Mouse (Mus musculus): Measurements from ENCODE around the gene Slk.

Slk gene

DNA sequence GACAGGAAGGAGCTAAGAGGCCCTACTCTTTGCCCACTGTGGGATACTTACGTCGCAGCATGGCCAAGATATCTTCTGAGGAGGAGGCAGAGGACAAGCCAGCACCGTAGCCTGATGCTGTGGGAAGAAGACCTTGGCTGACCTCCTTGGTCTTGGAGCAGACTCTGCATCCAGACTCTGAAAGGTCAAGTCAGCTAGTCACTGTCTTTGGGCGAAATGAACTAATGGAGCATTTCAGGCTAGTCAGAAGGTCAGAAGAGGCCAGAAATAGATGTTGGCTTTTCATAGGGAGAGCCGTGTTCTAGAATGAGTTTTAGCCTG lies 71.6 kb downstream of the Slk start:
- no peak for DNase-seq (ENCODE audit: low read depth, low spot score)

DNA sequence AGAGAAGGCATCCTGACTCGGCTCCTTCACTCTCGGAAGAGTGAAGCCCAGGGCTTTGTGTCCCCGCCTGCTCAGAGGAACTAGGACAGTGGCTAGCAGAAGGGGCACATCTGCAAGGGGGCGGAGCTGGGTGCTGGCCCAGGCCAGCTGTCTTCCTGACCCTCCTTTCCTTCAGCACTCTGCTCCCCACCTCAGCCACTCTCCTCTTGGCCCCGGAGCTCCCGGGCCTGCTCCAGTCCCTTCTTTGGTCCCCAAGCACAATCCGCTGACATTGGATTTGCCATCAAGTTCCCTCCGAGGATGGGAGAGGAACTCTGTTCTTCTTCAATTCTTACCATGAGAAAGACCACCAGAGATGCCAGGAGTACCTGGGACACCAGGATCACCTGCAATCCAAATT lies 72.8 kb downstream of the Slk start:
- no peak for DNase-seq (ENCODE audit: low read depth, low spot score)

DNA sequence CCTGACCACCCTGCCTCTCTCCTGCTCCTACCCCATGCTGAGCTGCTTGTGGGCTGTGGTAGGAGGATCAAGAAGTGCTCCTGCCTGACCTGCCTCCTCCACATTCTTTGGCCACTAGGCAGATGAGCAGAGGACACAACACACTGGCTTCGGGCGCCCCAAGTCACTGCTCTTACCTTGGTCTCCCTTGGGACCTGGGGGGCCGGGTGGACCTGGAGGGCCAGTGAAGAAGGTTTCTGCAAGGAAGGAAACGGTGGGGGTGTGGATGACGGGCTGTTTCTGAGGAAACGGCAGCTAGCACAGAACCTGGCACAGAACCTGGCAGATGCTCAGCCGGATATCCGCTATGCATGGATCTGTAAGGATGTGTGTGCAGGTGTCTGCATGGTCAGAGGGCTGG lies 73.7 kb downstream of the Slk start:
- DNase-seq (ENCODE audit: low read depth, low spot score): no peak

DNA sequence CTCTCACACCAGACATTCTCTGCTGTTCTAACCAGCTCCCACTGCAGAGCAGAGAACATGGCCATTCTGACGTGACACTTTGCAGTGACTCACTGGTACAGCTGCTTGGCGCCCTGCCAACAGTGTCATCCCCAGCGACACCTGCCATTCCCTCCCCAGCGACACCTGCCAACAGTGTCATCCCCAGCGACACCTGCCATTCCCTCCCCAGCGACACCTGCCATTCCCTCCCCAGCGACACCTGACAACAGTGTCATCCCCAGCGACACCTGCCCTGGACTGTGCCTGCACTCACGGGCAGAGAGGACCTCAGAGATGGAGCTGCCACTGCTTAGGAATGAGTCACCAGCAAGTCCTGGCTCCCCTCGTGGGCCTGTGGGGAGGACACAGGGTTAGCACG lies 75.4 kb downstream of the Slk start:
- DNase-seq (ENCODE audit: low read depth, low spot score): no peak

DNA sequence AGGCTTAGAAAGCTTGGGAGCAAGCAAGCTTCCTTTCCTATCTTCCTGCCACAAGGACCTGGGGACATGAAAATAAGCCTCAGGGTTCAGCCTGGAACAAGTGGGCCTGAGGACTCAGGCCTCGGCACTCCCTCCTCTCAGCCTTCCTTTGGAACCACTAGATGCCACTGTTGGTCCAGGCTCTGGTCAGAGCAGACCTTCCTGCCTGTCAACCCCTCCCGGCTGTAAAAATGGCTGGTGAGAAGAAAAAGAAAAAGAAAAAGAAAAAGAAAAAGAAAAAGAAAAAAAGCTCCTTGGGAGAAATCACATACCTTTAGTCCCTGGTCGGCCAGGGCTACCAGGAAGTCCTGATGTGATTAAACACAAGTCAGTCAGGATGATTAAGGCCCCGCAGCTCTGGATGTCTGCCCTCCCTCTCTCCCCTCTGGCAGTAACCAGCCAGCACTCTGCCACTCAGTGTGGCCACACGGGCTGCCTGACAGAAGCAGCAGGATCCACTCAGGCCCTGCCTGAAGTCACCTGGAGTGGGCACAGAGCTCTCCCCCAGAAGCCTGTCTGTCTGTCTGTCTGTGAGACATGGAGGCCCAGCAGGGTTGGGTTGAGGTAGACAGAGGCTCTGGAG lies 79.5 kb downstream of the Slk start:
- peak; percentile 39 for DNase-seq (ENCODE audit: low read depth, low spot score)

DNA sequence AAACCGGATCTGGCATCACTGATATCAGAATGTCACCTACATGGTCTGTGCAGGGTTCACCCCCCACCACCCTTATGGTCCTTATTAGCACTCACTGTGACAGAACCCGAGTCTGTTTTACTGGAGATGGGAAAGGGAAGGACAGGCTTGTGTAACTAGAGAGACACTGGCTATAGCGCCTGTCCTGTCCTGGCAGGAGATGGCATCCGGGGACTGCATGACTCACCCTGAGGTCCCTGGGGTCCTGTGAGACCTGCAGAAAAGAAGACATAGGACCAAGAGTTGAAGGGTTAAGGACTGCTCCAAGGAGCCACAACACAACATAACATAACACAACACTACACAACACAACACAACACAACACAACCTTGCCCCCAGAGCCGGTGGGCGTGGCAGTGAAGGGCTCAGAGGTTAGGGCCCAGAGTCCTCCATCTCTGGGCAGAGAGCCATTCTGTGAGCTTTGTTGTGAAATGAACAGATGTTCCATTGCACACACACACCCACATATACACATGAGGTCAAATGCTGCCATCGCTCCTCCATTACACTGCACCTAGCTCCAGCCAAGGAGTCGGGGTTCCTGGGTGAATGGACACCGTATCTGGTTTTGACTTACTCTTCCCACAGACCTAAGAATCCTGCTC lies 80.4 kb downstream of the Slk start:
- DNase-seq (ENCODE audit: low read depth, low spot score): no peak

DNA sequence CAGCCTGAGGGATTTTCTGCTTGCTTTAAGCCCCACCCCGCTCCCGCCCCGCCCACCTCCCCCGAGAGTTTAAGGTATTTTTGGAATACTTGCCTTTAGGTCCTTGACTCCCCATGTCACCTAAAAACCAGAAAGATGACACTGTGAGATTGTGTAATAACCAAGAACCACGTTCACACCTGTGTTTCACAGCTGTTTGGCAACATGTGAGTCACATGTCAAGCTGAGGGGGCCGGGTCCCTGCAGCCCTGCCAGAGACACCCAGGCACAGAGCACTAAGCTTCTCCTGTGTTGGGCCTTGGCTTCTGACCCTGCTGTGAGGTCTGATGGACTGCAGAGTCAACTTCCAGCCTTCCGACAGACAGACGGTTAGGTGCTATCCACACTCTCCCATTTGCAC lies 88.1 kb downstream of the Slk start:
- DNase-seq (ENCODE audit: low read depth, low spot score): no peak

DNA sequence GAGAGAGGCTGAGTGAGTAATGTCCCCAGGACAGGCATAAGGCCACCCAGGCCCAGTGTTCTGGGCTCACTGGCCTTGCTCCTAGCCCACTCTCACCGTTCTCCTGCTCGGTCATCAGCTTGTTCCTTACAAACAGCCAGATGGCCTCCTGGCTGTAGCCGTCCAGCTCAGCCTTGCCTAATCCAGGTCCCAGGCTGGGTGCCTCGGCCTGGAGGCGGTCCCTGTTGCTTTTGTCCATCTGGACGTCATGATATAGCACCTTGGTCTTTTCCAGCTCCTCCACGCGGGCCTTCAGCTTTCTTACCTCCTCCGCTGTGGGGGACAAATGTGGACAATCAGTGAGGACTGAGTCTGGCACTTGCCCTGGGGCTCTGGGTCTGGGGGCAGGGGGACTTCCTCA lies 88.9 kb downstream of the Slk start:
- DNase-seq (ENCODE audit: low read depth, low spot score): no peak

DNA sequence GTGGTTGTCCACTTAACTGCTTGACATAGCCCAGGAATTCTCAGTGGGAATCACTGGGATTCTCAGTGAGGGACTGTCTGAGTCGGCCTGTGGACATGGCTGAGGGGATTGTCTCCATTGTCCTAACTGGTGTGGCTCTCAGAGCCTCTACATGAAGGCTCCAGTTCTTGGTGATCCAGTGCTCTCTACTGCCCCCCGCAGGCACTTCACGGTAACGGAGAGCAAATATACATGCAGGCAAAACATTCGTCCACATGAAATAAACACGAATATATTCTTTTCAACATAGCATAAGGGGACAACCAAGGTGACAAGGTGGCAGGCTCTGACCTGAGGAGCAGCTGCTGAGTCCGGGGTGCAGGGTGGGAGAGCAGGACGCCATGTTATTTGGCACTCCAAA lies 94.9 kb downstream of the Slk start:
- DNase-seq (ENCODE audit: low read depth, low spot score): peak; percentile 11

DNA sequence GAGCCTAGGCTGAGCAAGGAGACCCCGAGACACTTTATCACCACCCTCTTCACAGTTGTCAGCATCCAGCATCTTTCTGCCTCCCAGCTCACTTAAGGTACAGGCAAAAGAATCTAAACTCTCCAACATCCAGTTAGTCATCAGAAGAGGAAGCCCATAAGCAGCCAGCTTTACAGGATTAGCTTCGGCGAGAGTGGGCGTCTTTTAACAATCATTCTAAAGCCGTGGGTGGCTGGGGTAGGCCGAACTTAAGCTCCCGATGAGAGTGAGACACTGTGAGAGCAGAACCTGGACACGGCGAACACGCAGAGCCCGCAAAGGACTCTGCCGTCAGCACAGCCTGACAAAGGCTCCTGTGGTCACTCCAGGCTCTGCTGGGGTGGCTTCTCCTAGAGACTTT lies 99.2 kb downstream of the Slk start:
- DNase-seq (ENCODE audit: low read depth, low spot score): no peak

DNA sequence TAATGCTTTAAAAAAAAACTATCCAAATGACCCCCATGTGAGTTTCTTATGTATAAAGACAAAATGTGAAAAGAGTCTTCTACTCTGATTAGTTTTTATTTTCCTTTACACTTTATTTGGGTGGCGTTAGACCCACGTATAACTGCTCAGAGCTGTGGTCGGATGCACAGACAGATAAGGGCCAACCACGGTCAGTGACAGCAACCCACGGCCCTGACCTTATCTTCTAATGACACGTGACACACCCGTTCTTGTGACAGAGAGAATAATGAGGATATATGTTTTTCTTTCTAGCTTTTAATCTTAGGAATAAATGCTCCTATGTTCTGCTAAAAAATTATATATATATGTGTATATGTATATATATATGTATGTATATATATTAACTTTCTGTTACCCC lies 110.1 kb downstream of the Slk start:
- DNase-seq (ENCODE audit: low read depth, low spot score): no peak

DNA sequence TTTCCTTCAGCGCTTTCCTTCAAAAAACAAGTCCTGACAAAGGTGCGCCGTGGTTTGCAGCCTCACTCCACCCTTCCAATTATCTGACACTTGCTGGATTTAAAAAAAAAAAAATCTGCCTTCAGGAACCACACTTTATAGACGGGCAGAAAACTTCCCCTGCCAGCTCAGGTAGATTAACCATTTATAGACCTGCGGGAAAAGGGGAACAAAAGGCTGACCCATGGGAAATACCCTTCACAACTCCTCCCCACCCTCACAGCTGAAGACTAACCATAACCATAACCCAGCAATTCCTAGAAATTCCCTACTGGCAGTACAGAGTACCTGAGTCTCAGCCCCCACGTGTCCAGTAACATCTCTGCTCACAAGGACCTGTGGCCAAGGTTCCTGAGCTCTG lies 112.5 kb downstream of the Slk start, which contains the start of gene Col17a1:
TSS of gene Col17a1 (minus strand) at position 101 of the 400 bp plus-strand sequence.
- DNase-seq (ENCODE audit: low read depth, low spot score): no peak

Data from embryo, embryonic 11.5 days (tissue).